Mouse (Mus musculus) limb, embryonic 12.5 days (tissue): Measurements from ENCODE around the gene Sp1. TPM values are rescaled to one million over a fixed set of nuclear protein-coding genes. Genes with fewer than 3 reads are reported as not detected.

Source experiments
- ATAC-seq: fragments of 200-750 bp; cut with Nextera tagmentation; 2 replicates; pipeline ENCODE4 v1.8.0; 2017; ENCODE audit warnings: low read depth, moderate TSS enrichment; ENCODE audit not compliant: insufficient number of reproducible peaks, insufficient read depth, low FRiP score, low TSS enrichment
- H3K27ac ChIP-seq: fragments of 300-500 bp; sonication (generic); 2 replicates; pipeline ENCODE4 v1.5.1; 2016; ENCODE audit warnings: mild to moderate bottlenecking, moderate library complexity
- H3K27me3 ChIP-seq: fragments of 300-500 bp; sonication (generic); 2 replicates; pipeline ENCODE4 v1.6.1; 2016; ENCODE audit warnings: mild to moderate bottlenecking, moderate library complexity
- H3K36me3 ChIP-seq: fragments of 300-500 bp; sonication (generic); 2 replicates; pipeline ENCODE4 v1.6.1; 2016; ENCODE audit warnings: mild to moderate bottlenecking, moderate library complexity
- H3K4me1 ChIP-seq: fragments of 300-500 bp; sonication (generic); replicated peaks from 2 replicates; pipeline ENCODE4 v1.6.1; 2016
- H3K4me2 ChIP-seq: fragments of 300-500 bp; sonication (generic); 2 replicates; pipeline ENCODE4 v1.6.1; 2016; ENCODE audit warnings: mild to moderate bottlenecking, moderate library complexity
- H3K4me3 ChIP-seq: fragments of 300-500 bp; sonication (generic); replicated peaks from 2 replicates; pipeline ENCODE4 v1.5.1; 2016; ENCODE audit warnings: mild to moderate bottlenecking
- H3K9ac ChIP-seq: fragments of 300-500 bp; sonication (generic); replicated peaks from 2 replicates; pipeline ENCODE4 v1.6.1; 2016; ENCODE audit warnings: mild to moderate bottlenecking, moderate library complexity
- H3K9me3 ChIP-seq: fragments of 300-500 bp; sonication (generic); 2 replicates; pipeline ENCODE4 v1.6.1; 2016; ENCODE audit warnings: mild to moderate bottlenecking, moderate library complexity
- WGBS: fragments of 180-500 bp; shearing (Covaris S2); methylation state at CpG from one replicate; pipeline ENCODE4 v1.1.7; 2016; 5-methylcytosine and 5-hydroxymethylcytosine counted together
- polyA plus RNA-seq: library from polyadenylated mRNA; unstranded; fragments of >200 nt; fragmentation: Nextera tagmentation; extraction: Ambion mirVana; gene quantifications from 2 replicates; pipeline ENCODE4 v1.2.1, GENCODE M21; 2016

Sp1 gene
- polyA plus RNA-seq, 1 experiment from 2014 or later = 12.1 TPM

DNA sequence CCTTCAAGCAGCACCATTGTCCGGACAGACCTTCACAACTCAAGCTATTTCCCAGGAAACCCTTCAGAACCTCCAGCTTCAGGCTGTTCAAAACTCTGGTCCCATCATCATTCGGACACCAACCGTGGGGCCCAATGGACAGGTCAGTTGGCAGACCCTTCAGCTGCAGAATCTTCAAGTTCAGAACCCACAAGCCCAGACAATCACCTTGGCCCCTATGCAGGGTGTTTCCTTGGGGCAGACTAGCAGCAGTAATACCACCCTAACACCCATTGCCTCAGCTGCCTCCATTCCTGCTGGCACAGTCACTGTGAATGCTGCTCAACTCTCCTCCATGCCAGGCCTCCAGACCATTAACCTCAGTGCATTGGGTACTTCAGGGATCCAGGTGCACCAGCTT is 3.3 kb downstream of the Sp1 start:
- Histone ChIP-seq H3K4me3 (no peak overlapping the region), H3K4me1 (peaks cover 44% of the 10 kb centered on the region), H3K4me2 (peak overlapping the region; percentile 35), H3K36me3 (peaks cover 70% of the 10 kb centered on the region), H3K27me3 (no peaks in the 10 kb centered on the region), H3K9ac (0 out of 2 replicates have a peak overlapping the region, but pooled peaks have one; percentile 8), H3K27ac (no peak overlapping the region), H3K9me3 (no peaks in the 10 kb centered on the region; the same call in 1 of the 2 replicates)
- WGBS = 95% methylated on average over 3 of the region's 3 CpGs
- ATAC-seq = no peak

DNA sequence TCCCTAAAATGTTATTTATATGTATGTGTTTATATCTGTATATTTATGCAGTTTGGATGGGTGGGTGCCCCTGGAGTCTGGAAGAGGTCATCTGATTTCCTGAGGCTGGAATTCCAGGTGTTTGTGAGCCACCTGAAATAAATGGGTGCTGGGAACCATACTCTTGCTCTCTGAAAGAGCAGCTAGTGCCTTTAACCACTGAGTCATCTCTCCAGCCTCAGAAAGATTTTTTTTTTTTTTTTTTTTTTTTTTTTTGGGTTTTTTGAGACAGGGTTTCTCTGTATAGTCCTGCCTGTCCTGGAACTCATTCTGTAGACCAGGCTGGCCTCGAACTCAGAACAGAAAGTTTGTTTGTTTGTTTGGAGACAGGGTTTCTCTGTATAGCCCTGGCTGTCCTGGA is 5.1 kb downstream of the Sp1 start:
- H3K9me3 ChIP-seq = no peaks in the 10 kb centered on the region; the same call in 1 of the 2 replicates
- no peak overlapping the region for H3K9ac ChIP-seq
- H3K4me2 ChIP-seq = peak overlapping the region; percentile 35

DNA sequence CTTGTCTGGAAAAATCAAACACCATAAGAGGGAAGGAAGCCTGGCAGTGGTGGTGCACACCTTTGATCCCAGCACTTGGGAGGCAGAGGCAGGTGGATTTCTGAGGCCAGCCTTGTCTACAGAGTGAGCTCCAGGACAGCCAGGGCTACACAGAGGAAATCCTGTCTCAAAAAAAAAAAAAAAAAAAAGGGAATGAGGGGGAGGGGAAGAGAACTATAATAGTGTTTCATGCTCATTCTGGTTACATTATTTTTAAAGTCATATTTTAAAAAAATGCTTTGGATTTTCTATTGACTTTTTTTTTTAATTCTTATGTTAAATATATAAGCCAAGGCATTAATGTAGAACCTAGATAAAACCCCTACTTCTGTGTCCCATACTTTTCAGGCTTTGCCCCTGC is 7.7 kb downstream of the Sp1 start:
- Histone ChIP-seq H3K27me3 (no peaks in the 10 kb centered on the region), H3K9ac (no peak overlapping the region), H3K4me3 (no peak overlapping the region), H3K4me2 (no peak overlapping the region), H3K4me1 (peaks cover 28% of the 10 kb centered on the region), H3K36me3 (peaks cover 86% of the 10 kb centered on the region), H3K27ac (no peak overlapping the region), H3K9me3 (no peaks in the 10 kb centered on the region; the same call in 1 of the 2 replicates)
- ATAC-seq = no peak

More for the DNA sequence above, 5.1 kb downstream of the Sp1 start:
- Histone ChIP-seq H3K4me3 (no peak overlapping the region), H3K27me3 (no peaks in the 10 kb centered on the region), H3K36me3 (peaks cover 83% of the 10 kb centered on the region), H3K27ac (no peak overlapping the region), H3K4me1 (peaks cover 41% of the 10 kb centered on the region)
- no peak for ATAC-seq
- 92% methylated on average over 1 of the region's 1 CpGs for WGBS

DNA sequence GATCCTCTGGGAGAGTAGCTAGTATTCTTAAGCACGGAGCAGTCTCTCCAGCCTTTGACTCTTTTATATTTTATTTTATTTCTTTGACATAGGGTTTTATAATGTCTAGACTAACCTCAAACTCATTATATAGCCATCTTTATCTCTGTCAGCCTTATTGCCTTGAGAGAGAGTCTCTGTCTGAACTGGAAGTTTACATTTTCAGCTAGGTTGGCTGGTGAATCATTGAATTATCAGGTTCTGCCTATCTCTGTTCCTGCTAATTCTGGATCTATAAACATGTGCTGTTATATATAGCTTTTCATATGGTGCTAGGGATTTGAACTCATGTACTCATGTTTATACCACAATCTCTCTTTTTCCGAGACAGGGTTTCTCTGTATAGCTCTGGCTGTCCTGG is 11.6 kb downstream of the Sp1 start:
- no peaks in the 10 kb centered on the region for H3K9me3 ChIP-seq
- no peak overlapping the region for H3K4me3 ChIP-seq
- no peaks in the 10 kb centered on the region for H3K27me3 ChIP-seq
- H3K9ac ChIP-seq = no peak overlapping the region
- H3K27ac ChIP-seq = no peak overlapping the region
- H3K36me3 ChIP-seq = peaks cover 64% of the 10 kb centered on the region
- H3K4me2 ChIP-seq = no peak overlapping the region
- no peaks in the 10 kb centered on the region for H3K4me1 ChIP-seq
- WGBS = 92% methylated on average over 2 of the region's 2 CpGs
- ATAC-seq = no peak

DNA sequence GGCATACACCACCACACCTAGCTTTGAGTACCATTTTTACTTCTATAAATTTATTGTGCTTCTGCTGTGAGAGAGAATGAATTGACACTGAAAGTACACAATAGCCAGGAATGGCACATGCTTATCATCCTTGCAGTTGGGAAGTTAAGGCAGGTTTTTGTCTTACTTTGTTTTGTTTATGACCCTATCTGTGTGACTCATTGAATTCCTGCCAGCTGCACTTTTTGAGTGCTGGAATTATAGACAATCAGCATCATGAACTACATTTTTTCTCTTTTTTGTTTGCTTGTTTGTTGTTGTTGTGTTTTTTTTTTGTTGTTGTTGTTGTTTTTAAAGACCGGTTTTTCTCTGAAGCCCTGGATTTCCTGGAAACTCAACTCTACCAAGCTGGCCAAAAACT is 15.0 kb downstream of the Sp1 start:
- H3K9me3 ChIP-seq = no peaks in the 10 kb centered on the region
- H3K9ac ChIP-seq = no peak overlapping the region
- H3K27me3 ChIP-seq = no peaks in the 10 kb centered on the region
- no peak overlapping the region for H3K4me3 ChIP-seq
- H3K36me3 ChIP-seq = peaks cover 66% of the 10 kb centered on the region
- H3K4me2 ChIP-seq = no peak overlapping the region
- no peaks in the 10 kb centered on the region for H3K4me1 ChIP-seq
- no peak overlapping the region for H3K27ac ChIP-seq
- WGBS = 63% methylated on average over 1 of the region's 1 CpGs
- no peak for ATAC-seq

DNA sequence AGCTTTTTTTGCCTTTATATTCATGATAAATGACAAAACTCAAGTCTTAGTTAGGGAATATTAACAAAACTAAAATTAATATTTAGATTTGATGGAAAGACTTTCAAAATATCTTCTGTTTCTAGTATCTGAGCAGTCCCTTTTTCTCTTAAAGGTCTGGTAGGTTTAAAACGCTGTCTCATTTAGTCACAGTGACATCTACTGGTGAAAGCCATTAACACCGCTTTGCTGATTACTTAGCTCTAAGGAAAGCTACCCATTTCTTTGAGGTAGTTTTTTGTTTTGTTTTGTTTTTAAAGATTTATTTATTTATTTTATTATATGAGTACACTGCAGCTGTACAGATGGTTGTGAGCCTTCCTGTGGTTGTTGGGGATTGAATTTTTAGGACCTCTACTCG is 15.5 kb downstream of the Sp1 start:
- ATAC-seq = no peak
- no peaks in the 10 kb centered on the region for H3K9me3 ChIP-seq
- no peak overlapping the region for H3K4me3 ChIP-seq
- 55% methylated on average over 3 of the region's 3 CpGs for WGBS
- no peaks in the 10 kb centered on the region for H3K4me1 ChIP-seq
- no peak overlapping the region for H3K4me2 ChIP-seq
- H3K27ac ChIP-seq = no peak overlapping the region
- H3K36me3 ChIP-seq = peaks cover 70% of the 10 kb centered on the region
- H3K9ac ChIP-seq = no peak overlapping the region
- H3K27me3 ChIP-seq = no peaks in the 10 kb centered on the region

DNA sequence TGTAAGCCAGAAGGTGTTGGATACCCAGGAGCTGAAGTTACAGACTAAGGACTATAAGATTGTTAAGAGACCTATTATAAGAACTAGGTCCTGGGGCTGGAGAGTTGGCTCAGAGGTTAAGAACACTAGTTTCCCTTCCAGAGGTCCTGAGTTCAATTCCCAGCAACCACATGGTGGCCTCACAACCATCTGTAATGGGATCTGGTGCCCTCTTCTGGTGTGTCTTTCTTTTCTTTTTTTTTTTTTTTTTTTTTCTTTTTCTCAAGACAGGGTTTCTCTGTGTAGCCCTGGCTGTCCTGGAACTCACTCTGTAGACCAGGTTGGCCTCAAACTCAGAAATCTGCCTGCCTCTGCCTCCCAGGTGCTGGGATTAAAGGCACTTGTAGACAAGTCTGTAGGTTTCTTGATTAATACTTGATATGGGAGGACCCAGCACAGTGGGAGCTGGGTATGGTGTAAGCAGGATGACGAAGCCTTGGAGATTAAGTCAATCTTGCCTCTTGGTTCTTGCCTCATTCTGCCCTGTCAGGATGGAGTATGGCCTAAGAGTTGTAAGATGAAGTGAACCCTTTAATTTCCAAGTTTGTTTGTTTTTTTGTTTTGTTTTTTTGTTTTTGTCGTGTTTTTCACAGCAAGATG is 17.8 kb downstream of the Sp1 start:
- Histone ChIP-seq H3K36me3 (peaks cover 73% of the 10 kb centered on the region), H3K27me3 (no peaks in the 10 kb centered on the region), H3K27ac (no peak overlapping the region), H3K4me1 (no peaks in the 10 kb centered on the region), H3K4me2 (no peak overlapping the region), H3K4me3 (no peak overlapping the region), H3K9me3 (no peaks in the 10 kb centered on the region), H3K9ac (no peak overlapping the region)
- WGBS = 93% methylated on average over 2 of the region's 2 CpGs
- no peak for ATAC-seq

DNA sequence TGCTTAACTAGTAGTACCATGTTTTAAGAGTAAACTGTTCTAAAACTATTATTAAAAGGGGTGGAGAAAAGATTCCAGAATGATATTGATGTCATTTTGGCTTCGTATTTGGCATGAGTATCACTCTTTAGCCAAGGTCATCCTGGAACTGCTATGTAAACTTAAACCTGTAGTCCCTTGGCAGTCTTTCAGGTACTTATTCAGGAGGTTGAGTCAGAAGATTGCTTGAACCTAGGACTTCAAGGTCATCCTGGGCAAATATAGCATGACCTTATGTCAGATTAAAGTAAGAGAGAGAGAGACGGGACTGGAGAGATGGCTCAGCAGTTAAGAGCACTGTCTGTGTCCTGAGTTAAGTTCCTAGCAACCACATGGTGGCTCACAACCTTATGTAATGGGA is 18.7 kb downstream of the Sp1 start:
- H3K36me3 ChIP-seq = peaks cover 73% of the 10 kb centered on the region

DNA sequence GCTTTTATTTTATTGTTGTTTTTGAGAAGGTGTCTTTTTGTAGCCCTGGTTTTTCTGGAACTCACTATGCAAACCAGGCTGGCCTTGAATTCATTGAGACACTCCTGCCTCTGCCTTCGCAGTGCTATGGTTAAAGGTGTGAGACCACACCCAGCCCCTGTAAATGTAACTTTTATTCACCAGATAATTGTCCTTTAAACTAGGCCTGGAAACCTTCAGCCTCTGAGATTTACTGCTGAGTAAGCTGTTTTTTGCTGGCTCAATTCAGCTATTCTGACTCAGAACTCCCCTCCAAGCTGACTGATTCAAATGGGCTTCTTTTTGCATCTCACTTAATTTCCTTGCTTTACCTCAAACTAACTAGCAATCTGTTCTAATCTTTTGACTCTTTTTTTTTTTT is 21.0 kb downstream of the Sp1 start:
- H3K27ac ChIP-seq = no peak overlapping the region

More for the DNA sequence above, 18.7 kb downstream of the Sp1 start:
- ATAC-seq = no peak
- no peak overlapping the region for H3K4me2 ChIP-seq
- 88% methylated on average over 2 of the region's 2 CpGs for WGBS
- no peaks in the 10 kb centered on the region for H3K9me3 ChIP-seq
- no peaks in the 10 kb centered on the region for H3K4me1 ChIP-seq
- no peak overlapping the region for H3K27ac ChIP-seq
- H3K9ac ChIP-seq = no peak overlapping the region
- no peak overlapping the region for H3K4me3 ChIP-seq
- H3K27me3 ChIP-seq = no peaks in the 10 kb centered on the region

DNA sequence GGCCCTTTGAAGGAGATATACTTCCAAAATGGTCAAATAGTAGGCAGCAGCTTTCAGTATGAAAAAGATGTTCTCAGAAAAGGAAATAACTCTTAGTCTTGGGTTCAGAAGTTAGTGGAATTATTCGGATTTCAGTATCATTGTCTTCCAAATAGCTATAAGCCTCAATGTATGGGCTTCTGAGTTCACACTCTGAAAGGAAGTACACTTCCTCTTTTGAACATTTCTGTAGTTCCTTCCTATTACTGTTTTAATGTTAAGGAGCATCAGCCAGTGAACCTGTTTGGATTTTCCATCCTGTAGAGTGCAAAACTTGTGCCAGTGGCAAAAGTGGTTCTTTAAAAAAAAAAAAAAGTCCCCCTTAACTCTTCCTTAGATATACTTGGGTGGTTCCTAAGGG is 26.1 kb downstream of the Sp1 start:
- WGBS = 94% methylated on average over 1 of the region's 1 CpGs
- no peaks in the 10 kb centered on the region for H3K4me1 ChIP-seq
- ATAC-seq = no peak
- H3K27me3 ChIP-seq = no peaks in the 10 kb centered on the region
- H3K4me2 ChIP-seq = no peak overlapping the region
- no peak overlapping the region for H3K27ac ChIP-seq
- H3K36me3 ChIP-seq = peaks cover 95% of the 10 kb centered on the region
- H3K4me3 ChIP-seq = no peak overlapping the region
- H3K9me3 ChIP-seq = no peaks in the 10 kb centered on the region
- H3K9ac ChIP-seq = no peak overlapping the region

More for the DNA sequence above, 21.0 kb downstream of the Sp1 start:
- H3K27me3 ChIP-seq = no peaks in the 10 kb centered on the region
- H3K4me1 ChIP-seq = no peaks in the 10 kb centered on the region
- WGBS = 94% methylated on average over 1 of the region's 1 CpGs
- H3K9me3 ChIP-seq = no peaks in the 10 kb centered on the region
- H3K9ac ChIP-seq = no peak overlapping the region
- no peak overlapping the region for H3K4me3 ChIP-seq
- no peak overlapping the region for H3K4me2 ChIP-seq
- ATAC-seq = no peak
- peaks cover 92% of the 10 kb centered on the region for H3K36me3 ChIP-seq

DNA sequence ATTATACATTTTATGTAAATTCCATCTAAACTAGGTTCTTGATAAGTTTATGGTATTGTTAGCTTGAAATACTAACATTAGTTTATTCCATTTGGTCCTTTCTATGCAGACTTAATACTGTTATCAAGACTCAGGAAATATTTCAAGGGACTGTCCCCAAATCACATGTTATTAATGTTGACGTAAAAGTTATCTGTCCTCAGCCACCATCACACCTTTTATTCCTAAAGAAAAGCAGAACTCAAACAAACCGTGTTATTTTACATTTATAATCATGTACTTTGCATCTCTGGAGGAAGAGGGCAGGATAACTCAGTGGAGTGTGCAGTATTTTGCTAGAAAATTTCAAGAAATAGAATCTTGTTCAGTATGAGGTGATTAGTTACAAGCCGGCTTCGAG is 27.2 kb downstream of the Sp1 start:
- peaks cover 93% of the 10 kb centered on the region for H3K36me3 ChIP-seq
- H3K4me3 ChIP-seq = no peak overlapping the region
- no peak overlapping the region for H3K4me2 ChIP-seq
- H3K9ac ChIP-seq = no peak overlapping the region
- H3K9me3 ChIP-seq = no peaks in the 10 kb centered on the region
- no peaks in the 10 kb centered on the region for H3K4me1 ChIP-seq
- no peak overlapping the region for H3K27ac ChIP-seq
- WGBS = 92% methylated on average over 4 of the region's 4 CpGs
- no peak for ATAC-seq
- H3K27me3 ChIP-seq = no peaks in the 10 kb centered on the region

DNA sequence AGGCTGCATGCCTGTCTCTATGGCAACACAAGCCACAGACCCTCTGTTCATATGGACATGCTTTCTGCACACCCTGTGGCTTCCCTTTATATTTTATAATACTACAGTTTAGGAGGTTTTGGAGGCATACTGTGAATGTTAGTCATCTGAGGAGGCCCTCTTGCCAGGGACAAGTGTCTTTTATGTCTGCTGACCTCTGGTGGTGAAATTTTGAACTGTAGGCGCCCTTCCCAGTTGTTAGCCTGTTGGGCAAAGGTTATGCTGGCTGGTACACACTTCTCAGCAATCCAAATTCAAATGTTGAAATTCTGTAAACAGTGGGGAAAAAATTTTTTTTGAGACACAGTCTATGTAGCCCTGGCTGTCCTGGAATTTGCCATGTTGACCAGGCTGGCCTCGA is 36.5 kb downstream of the Sp1 start:
- Histone ChIP-seq H3K9ac (no peak overlapping the region), H3K27me3 (no peaks in the 10 kb centered on the region), H3K4me2 (no peak overlapping the region), H3K9me3 (no peaks in the 10 kb centered on the region), H3K36me3 (peaks cover 4% of the 10 kb centered on the region; the same call in 1 of the 2 replicates), H3K4me3 (no peak overlapping the region), H3K27ac (no peak overlapping the region; the same call in 1 of the 2 replicates), H3K4me1 (no peaks in the 10 kb centered on the region; the same call in 1 of the 2 replicates)
- ATAC-seq = no peak
- 49% methylated on average over 2 of the region's 2 CpGs for WGBS
